Mouse (Mus musculus) testis, adult 2 months (tissue): Measurements from ENCODE around the gene Fam209. TPM values are rescaled to one million over a fixed set of nuclear protein-coding genes. Genes with fewer than 3 reads are reported as not detected.

Source experiments
- H3K27ac ChIP-seq: fragments of 200-500 bp; 2 replicates; pipeline ENCODE4 v1.5.1; 2012; ENCODE audit warnings: low read depth, low read length; ENCODE audit not compliant: control insufficient read depth, insufficient read depth
- H3K27me3 ChIP-seq: fragments of 200-500 bp; 2 replicates; pipeline ENCODE4 v1.6.1; 2012; ENCODE audit warnings: mild to moderate bottlenecking, low read length, moderate library complexity; ENCODE audit not compliant: control insufficient read depth, insufficient read depth
- H3K36me3 ChIP-seq: fragments of 200-500 bp; 2 replicates; pipeline ENCODE4 v1.6.1; 2012; ENCODE audit warnings: mild to moderate bottlenecking, low read length; ENCODE audit not compliant: control insufficient read depth, insufficient read depth
- H3K4me1 ChIP-seq: fragments of 200-500 bp; 2 replicates; pipeline ENCODE4 v1.6.1; 2012; ENCODE audit warnings: low read length; ENCODE audit not compliant: control insufficient read depth, insufficient read depth
- H3K4me3 ChIP-seq: fragments of 200-500 bp; 2 replicates; pipeline ENCODE4 v1.5.1; 2012; ENCODE audit warnings: low read depth, mild to moderate bottlenecking, low read length, moderate library complexity, mixed read lengths; ENCODE audit not compliant: control insufficient read depth
- CTCF ChIP-seq: fragments of 200-500 bp; IDR thresholded peaks from 2 replicates; pipeline ENCODE4 v1.5.1; 2012; ENCODE audit warnings: low read depth, mild to moderate bottlenecking, inconsistent platforms, low read length, moderate library complexity; ENCODE audit not compliant: control insufficient read depth, insufficient read depth, insufficient replicate concordance
- POLR2A ChIP-seq: fragments of 200-500 bp; IDR thresholded peaks from 2 replicates; pipeline ENCODE4 v1.6.1; 2012; ENCODE audit warnings: low read depth, mild to moderate bottlenecking, inconsistent platforms, low read length, moderate library complexity; ENCODE audit not compliant: control insufficient read depth
- polyA plus RNA-seq: library from polyadenylated mRNA; depleted of rRNA; stranded (reverse); fragments of >200 nt; gene quantifications from 2 replicates; pipeline ENCODE4 v1.2.3, GENCODE M21; 2012

Gene Fam209
- polyA plus RNA-seq, 1 experiment, result 416 TPM

GRCm38 (mm10) chr2:172462813-172463212 is 9.5 kb upstream of the Fam209 start:
- Histone ChIP-seq H3K4me1 (no peaks in the 10 kb centered on the region), H3K27me3 (no peaks in the 10 kb centered on the region), H3K36me3 (no peaks in the 10 kb centered on the region), H3K27ac (no peak overlapping the region), H3K4me3 (no peak overlapping the region)
- TF ChIP-seq POLR2A (no peak), CTCF (no peak)

GRCm38 (mm10) chr2:172466427-172467132 is 5.7 kb upstream of the Fam209 start:
- Histone ChIP-seq H3K27ac (no peak overlapping the region), H3K4me3 (no peak overlapping the region), H3K36me3 (no peaks in the 10 kb centered on the region), H3K27me3 (no peaks in the 10 kb centered on the region), H3K4me1 (no peaks in the 10 kb centered on the region)
- TF ChIP-seq CTCF (no peak), POLR2A (no peak)

- no peaks in the 10 kb centered on the region for H3K36me3 ChIP-seq
- TF ChIP-seq POLR2A, result no peak
- no peak for TF ChIP-seq CTCF
Measured at GRCm38 (mm10) chr2:172467206-172467605, 5.1 kb upstream of the Fam209 start.

DNA sequence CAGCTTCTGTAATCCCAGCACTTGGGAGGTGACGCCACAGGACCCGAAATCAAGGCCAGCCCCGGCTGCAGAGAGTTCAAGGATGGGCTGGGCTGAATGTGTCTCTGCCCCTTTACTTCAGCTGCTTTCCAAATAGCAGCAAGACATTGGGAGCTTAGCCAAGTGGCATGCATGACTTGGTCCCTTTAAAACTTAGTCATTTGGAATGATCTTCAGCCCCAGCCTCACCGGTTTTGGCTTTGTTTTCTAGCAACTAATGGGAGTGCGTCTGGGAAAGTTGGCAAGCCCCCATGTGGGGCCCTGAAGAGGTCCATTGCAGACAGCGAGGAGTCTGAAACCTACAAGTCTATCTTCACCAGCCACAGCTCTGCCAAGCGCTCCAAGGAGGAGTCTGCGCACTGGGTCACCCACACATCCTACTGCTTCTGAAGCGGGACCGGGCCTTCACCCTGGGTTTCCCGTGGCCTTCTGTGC is 3.9 kb upstream of the Fam209 start:
- TF ChIP-seq CTCF, result no peak
- no peak for TF ChIP-seq POLR2A
- H3K27me3 ChIP-seq, result no peaks in the 10 kb centered on the region
- no peaks in the 10 kb centered on the region for H3K4me1 ChIP-seq
- H3K36me3 ChIP-seq, result no peaks in the 10 kb centered on the region
- peak overlapping the region; percentile 72 for H3K4me3 ChIP-seq
- peak overlapping the region; percentile 78; the same call in 1 of the 2 replicates for H3K27ac ChIP-seq

More at GRCm38 (mm10) chr2:172467206-172467605, 5.1 kb upstream of the Fam209 start:
- no peaks in the 10 kb centered on the region for H3K27me3 ChIP-seq
- no peaks in the 10 kb centered on the region for H3K4me1 ChIP-seq
- peak overlapping the region; percentile 25 for H3K4me3 ChIP-seq
- H3K27ac ChIP-seq, result no peak overlapping the region

DNA sequence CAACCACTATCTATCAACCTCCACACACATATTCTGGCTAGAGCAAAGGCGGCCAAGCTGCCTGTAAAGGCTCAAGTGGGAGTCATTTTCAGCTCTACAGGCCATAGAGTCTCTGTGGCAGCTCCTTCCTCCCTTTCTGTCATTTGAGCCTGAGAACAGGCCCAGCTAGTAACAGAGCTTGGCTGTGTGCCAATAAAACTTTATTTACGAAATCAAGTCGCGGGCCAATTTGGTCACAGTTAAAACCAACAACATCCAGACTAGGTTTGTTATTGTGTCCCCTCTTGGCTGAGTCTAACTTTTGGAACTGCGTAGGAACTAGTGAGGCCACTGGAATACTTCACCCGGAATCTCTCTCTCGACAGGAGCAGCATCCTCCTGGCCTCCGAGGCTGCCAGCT is 1.3 kb downstream of the Fam209 start:
- Histone ChIP-seq H3K27ac (peak overlapping the region; percentile 66), H3K27me3 (no peaks in the 10 kb centered on the region), H3K4me1 (no peaks in the 10 kb centered on the region; the same call in 1 of the 2 replicates), H3K4me3 (peak overlapping the region; percentile 95), H3K36me3 (no peaks in the 10 kb centered on the region)
- TF ChIP-seq POLR2A (no peak), CTCF (no peak)

GRCm38 (mm10) chr2:172474970-172475369 is 2.6 kb downstream of the Fam209 start:
- Histone ChIP-seq H3K4me1 (no peaks in the 10 kb centered on the region; the same call in 1 of the 2 replicates), H3K27ac (no peak overlapping the region; the same call in 1 of the 2 replicates)
- no peak for TF ChIP-seq POLR2A
- TF ChIP-seq CTCF, result peak; percentile 31; the same call in 1 of the 2 replicates

GRCm38 (mm10) chr2:172476707-172477260 is 4.5 kb downstream of the Fam209 start:
- Histone ChIP-seq H3K36me3 (no peaks in the 10 kb centered on the region), H3K27ac (no peak overlapping the region), H3K27me3 (no peaks in the 10 kb centered on the region), H3K4me3 (peak overlapping the region; percentile 62), H3K4me1 (no peaks in the 10 kb centered on the region; the same call in 1 of the 2 replicates)
- no peak for TF ChIP-seq POLR2A
- TF ChIP-seq CTCF, result no peak

More at GRCm38 (mm10) chr2:172474970-172475369, 2.6 kb downstream of the Fam209 start:
- peak overlapping the region; percentile 79 for H3K4me3 ChIP-seq
- H3K36me3 ChIP-seq, result no peaks in the 10 kb centered on the region
- H3K27me3 ChIP-seq, result no peaks in the 10 kb centered on the region

- no peaks in the 10 kb centered on the region for H3K36me3 ChIP-seq
- no peak overlapping the region for H3K27ac ChIP-seq
- no peak for TF ChIP-seq CTCF
- no peaks in the 10 kb centered on the region for H3K27me3 ChIP-seq
- H3K4me1 ChIP-seq, result no peaks in the 10 kb centered on the region; the same call in 1 of the 2 replicates
- no peak overlapping the region for H3K4me3 ChIP-seq
Measured at GRCm38 (mm10) chr2:172477350-172477749, 5.0 kb downstream of the Fam209 start.
